ENCODE assay signal across 8 mouse cellular contexts in the genomic region with DNA sequence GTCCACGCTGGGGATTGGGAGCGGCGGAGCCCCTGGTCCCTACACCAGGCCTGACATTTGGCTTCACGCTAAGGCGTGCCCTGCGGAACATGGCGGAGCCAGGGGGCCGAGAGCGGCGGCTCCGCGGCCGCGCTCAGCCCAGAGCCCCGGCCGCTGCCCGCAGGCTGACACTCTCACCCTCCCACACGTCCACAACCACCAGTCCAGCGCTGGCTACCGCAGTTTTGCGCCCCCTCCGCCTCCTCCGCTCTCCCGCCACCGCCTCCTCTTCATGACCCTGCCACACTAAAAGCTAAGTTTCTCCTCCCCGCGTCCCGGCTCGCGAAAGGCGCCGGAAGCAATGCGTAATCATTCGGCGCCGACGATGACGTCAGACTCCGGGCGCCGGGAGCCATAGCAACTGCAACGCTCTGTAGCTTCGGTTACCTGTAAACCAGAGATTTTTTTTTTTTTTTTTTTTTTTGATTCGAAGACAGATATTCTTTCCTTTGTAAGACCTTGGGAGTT. TPM values are rescaled to one million over a fixed set of nuclear protein-coding genes. Genes with fewer than 3 reads are reported as not detected.
A peak's percentile ranks its signal among the peaks of the same experiment; 100 is the strongest.
DNase-seq lines count a peak whose midpoint lies in the region; ATAC-seq and TF ChIP-seq lines count a peak whose summit lies in the region.

A gene (minus strand): TSS at position 323 of the 507 bp plus-strand sequence.

- TF ChIP-seq CTCF in bone marrow macrophage, adult 2 months (IDR thresholded peaks at IDR 0.05; ENCODE audit: low read depth, low read length) = no peak
- TF ChIP-seq CTCF in embryonic fibroblast, embryonic 13.5 days (IDR thresholded peaks at IDR 0.05; ENCODE audit: borderline replicate concordance, insufficient read depth, low read length) = no peak

- H3K27ac ChIP-seq in bone marrow macrophage, adult 2 months (ENCODE audit: insufficient read depth, low read depth, low read length) = peak within 1 kb of the TSS; percentile 43; the same call in 1 of the 2 replicates
- H3K27ac ChIP-seq in embryonic fibroblast, embryonic 13.5 days (ENCODE audit: insufficient read depth, low read length) = peak within 1 kb of the TSS; percentile 8; the same call in 1 of the 2 replicates
- H3K27ac ChIP-seq in heart, embryonic 10.5 days = peak within 1 kb of the TSS; percentile 92
- peak within 1 kb of the TSS; percentile 93 for H3K27ac ChIP-seq in kidney, embryonic 15.5 days

- H3K36me3 ChIP-seq in heart, embryonic 10.5 days = peaks cover 5% of the 10 kb centered on the region
- peaks cover 3% of the 10 kb centered on the region for H3K36me3 ChIP-seq in kidney, embryonic 15.5 days

- peak within 1 kb of the TSS; percentile 93 for H3K4me3 ChIP-seq in bone marrow macrophage, adult 2 months (ENCODE audit: insufficient read depth, low read length)
- peak within 1 kb of the TSS; percentile 100 for H3K4me3 ChIP-seq in embryonic fibroblast, embryonic 13.5 days (ENCODE audit: insufficient read depth, low read length)
- peak within 1 kb of the TSS; percentile 98 for H3K4me3 ChIP-seq in heart, embryonic 10.5 days
- H3K4me3 ChIP-seq in kidney, embryonic 15.5 days (replicated peaks) = peak within 1 kb of the TSS; percentile 99

- peak within 1 kb of the TSS; percentile 86 for H3K9ac ChIP-seq in kidney, embryonic 15.5 days

- H3K27me3 ChIP-seq in heart, embryonic 10.5 days (ENCODE audit: insufficient read depth, poor library complexity, severe bottlenecking) = no peaks in the 10 kb centered on the region
- no peaks in the 10 kb centered on the region for H3K27me3 ChIP-seq in kidney, embryonic 15.5 days

- H3K9me3 ChIP-seq in heart, embryonic 10.5 days = no peaks in the 10 kb centered on the region
- no peaks in the 10 kb centered on the region for H3K9me3 ChIP-seq in kidney, embryonic 15.5 days (replicated peaks)

- peak within 1 kb of the TSS; percentile 72 for H3K4me2 ChIP-seq in kidney, embryonic 15.5 days

- H3K4me1 ChIP-seq in bone marrow macrophage, adult 2 months (ENCODE audit: control insufficient read depth, insufficient read depth, low read length) = peaks cover 22% of the 10 kb centered on the region
- peaks cover 6% of the 10 kb centered on the region for H3K4me1 ChIP-seq in embryonic fibroblast, embryonic 13.5 days (ENCODE audit: control insufficient read depth, insufficient read depth, low read length)
- H3K4me1 ChIP-seq in heart, embryonic 10.5 days = peaks cover 23% of the 10 kb centered on the region
- peaks cover 33% of the 10 kb centered on the region for H3K4me1 ChIP-seq in kidney, embryonic 15.5 days

- ATAC-seq in kidney, embryonic 15.5 days (replicated peaks; ENCODE audit: low FRiP score) = peak; percentile 82
- peak; percentile 90 for ATAC-seq in monocyte, adult 5-6 weeks (replicated peaks; ENCODE audit: insufficient number of reproducible peaks, low FRiP score, low TSS enrichment, poor library complexity, severe bottlenecking)

- TF ChIP-seq POLR2A in bone marrow macrophage, adult 2 months (IDR thresholded peaks at IDR 0.05; ENCODE audit: borderline replicate concordance, low read depth, low read length) = no peak
- TF ChIP-seq POLR2A in embryonic fibroblast, embryonic 13.5 days (IDR thresholded peaks at IDR 0.05; ENCODE audit: low read depth, low read length) = peak; percentile 92

- WGBS in heart, embryonic 10.5 days = under 1% methylated on average over 44 of the region's 44 CpGs
- WGBS in kidney, embryonic 15.5 days = under 1% methylated on average over 42 of the region's 44 CpGs

- DNase-seq in A20 (ENCODE audit: low read depth, low spot score) = peak; percentile 93
- peak; percentile 95 for DNase-seq in heart, embryonic 10.5 days (ENCODE audit: low spot score)
- peak; percentile 90 for DNase-seq in liver
- DNase-seq in spleen, postnatal 4 days (ENCODE audit: low spot score in 2 of 2) = peak; percentile 91 to 98

RNA-seq across cellular contexts. Expression of the gene that starts here (rescaled TPM):
- 16.1 and 18.1 TPM in 2 replicates for polyA plus RNA-seq in bone marrow macrophage, adult 2 months (2012; ENCODE audit: insufficient read depth, insufficient read length, missing spikeins)
- polyA plus RNA-seq in embryonic fibroblast, embryonic 13.5 days (2011; ENCODE audit: insufficient read length, low read depth, missing spikeins) = 27.0 and 27.2 TPM in 2 replicates
- 21.6 and 22.3 TPM in 2 replicates for polyA plus RNA-seq in heart, embryonic 10.5 days (2016; fragmentation: Nextera tagmentation; extraction: Ambion mirVana)
- 30.2 and 30.8 TPM in 2 replicates for polyA plus RNA-seq in kidney, embryonic 15.5 days (2015; fragmentation: Nextera tagmentation; extraction: Ambion mirVana)
- 51.2 to 111 TPM (median 57.1 TPM) in 3 replicates for total RNA-seq in monocyte, adult 5-6 weeks (2017)

Comparison
In these comparisons a context has a peak if more than half of its experiments do, and no peak if none do; other contexts are left out.
1. Peak in every context shown above with its lines: DNase-seq, ATAC-seq, H3K4me3 ChIP-seq and H3K27ac ChIP-seq.
2. H3K27ac ChIP-seq: peak in every context shown above with its lines; median percentile 93 in kidney, embryonic 15.5 days; 92 in heart, embryonic 10.5 days; 43 in bone marrow macrophage, adult 2 months; 8 in embryonic fibroblast, embryonic 13.5 days.